Mouse (Mus musculus) forebrain, embryonic 10.5 days (tissue): ENCODE measurements around the gene Slc22a12. TPM values are rescaled to one million over a fixed set of nuclear protein-coding genes. Genes with fewer than 3 reads are reported as not detected.

ENCODE experiments used
- DNase-seq: peaks from one replicate; pipeline ENCODE4 v3.0.0-alpha.2; 2017; ENCODE audit warnings: low spot score; ENCODE audit errors: extremely low spot score
- H3K27ac ChIP-seq: fragments of 300-500 bp; sonication (generic); 2 replicates; pipeline ENCODE4 v1.5.1; 2016; ENCODE audit warnings: mild to moderate bottlenecking
- H3K27me3 ChIP-seq: fragments of 300-500 bp; sonication (generic); 2 replicates; pipeline ENCODE4 v1.6.1; 2016; ENCODE audit warnings: mild to moderate bottlenecking; ENCODE audit not compliant: poor library complexity, severe bottlenecking
- H3K36me3 ChIP-seq: fragments of 300-500 bp; sonication (generic); replicated peaks from 2 replicates; pipeline ENCODE4 v1.6.1; 2016; ENCODE audit warnings: mild to moderate bottlenecking, moderate library complexity
- H3K4me1 ChIP-seq: fragments of 300-500 bp; sonication (generic); 2 replicates; pipeline ENCODE4 v1.6.1; 2016
- H3K4me3 ChIP-seq: fragments of 300-500 bp; sonication (generic); 2 replicates; pipeline ENCODE4 v1.5.1; 2016; ENCODE audit warnings: mild to moderate bottlenecking, moderate library complexity
- H3K9me3 ChIP-seq: fragments of 300-500 bp; sonication (generic); 2 replicates; pipeline ENCODE4 v1.6.1; 2016; ENCODE audit warnings: mild to moderate bottlenecking, moderate library complexity
- WGBS: fragments of 180-500 bp; shearing (Covaris S2); methylation state at CpG from one replicate; pipeline ENCODE4 v1.1.7; 2016; 5-methylcytosine and 5-hydroxymethylcytosine counted together
- polyA plus RNA-seq: library from polyadenylated mRNA; unstranded; fragments of >200 nt; fragmentation: Nextera tagmentation; extraction: Ambion mirVana; gene quantifications from 2 replicates; pipeline ENCODE4 v1.2.1, GENCODE M21; 2016

Gene Slc22a12
- polyA plus RNA-seq, 1 experiment from 2014 or later, result not detected

GRCm38 (mm10) chr19:6504656-6505045, 38.2 kb downstream of the Slc22a12 start:
- Histone ChIP-seq H3K9me3 (no peaks in the 10 kb centered on the region), H3K4me3 (no peak overlapping the region), H3K27me3 (peaks cover 86% of the 10 kb centered on the region), H3K36me3 (peaks cover 28% of the 10 kb centered on the region), H3K27ac (no peak overlapping the region), H3K4me1 (peaks cover 69% of the 10 kb centered on the region)
- no peak for DNase-seq
- WGBS, result 90% methylated on average over 12 of the region's 12 CpGs

- Histone ChIP-seq H3K4me3 (no peak overlapping the region), H3K9me3 (no peaks in the 10 kb centered on the region), H3K4me1 (peaks cover 74% of the 10 kb centered on the region), H3K36me3 (peaks cover 27% of the 10 kb centered on the region), H3K27me3 (peaks cover 92% of the 10 kb centered on the region), H3K27ac (no peak overlapping the region)
- no peak for DNase-seq
- 60% methylated on average over 16 of the region's 16 CpGs for WGBS
Measured at GRCm38 (mm10) chr19:6503926-6504655, 38.7 kb downstream of the Slc22a12 start.

- peaks cover 98% of the 10 kb centered on the region for H3K27me3 ChIP-seq
- H3K4me1 ChIP-seq, result peaks cover 84% of the 10 kb centered on the region
- peak; percentile 73 for DNase-seq
- H3K27ac ChIP-seq, result peak overlapping the region; percentile 80
- WGBS, result 5% methylated on average over 20 of the region's 20 CpGs
- H3K36me3 ChIP-seq, result peaks cover 27% of the 10 kb centered on the region
- H3K9me3 ChIP-seq, result no peaks in the 10 kb centered on the region
- peak overlapping the region; percentile 59 for H3K4me3 ChIP-seq
Measured at GRCm38 (mm10) chr19:6502543-6503319, 40.1 kb downstream of the Slc22a12 start.

DNA sequence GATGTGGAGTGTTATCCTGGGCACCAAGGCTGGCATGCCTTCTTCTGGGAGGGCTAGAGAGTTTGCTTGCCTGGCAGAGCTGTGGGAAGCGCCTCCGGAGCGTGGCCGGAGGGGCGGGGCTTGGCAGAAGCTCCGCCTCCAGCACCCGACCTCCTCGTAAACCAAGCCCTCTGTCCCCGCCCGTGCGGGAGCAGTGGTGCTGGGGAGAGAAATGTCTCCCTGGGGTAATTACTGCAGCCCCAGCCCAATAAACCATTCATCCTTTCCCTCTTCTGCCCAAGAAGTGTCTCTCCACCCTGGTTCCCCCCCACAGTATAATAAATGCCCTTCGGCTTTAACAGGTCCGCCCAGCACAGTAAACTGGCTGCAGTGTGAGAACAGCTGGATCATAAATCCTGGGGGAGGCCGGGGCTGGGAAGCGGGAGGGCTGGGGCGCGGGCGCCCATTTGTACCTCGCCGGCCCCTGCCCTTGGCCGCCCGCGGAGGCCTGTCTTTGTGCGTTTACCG, 40.7 kb downstream of the Slc22a12 start:
- Histone ChIP-seq H3K27me3 (peaks cover 98% of the 10 kb centered on the region), H3K4me3 (peak overlapping the region; percentile 59), H3K4me1 (peaks cover 83% of the 10 kb centered on the region), H3K9me3 (no peaks in the 10 kb centered on the region), H3K36me3 (peaks cover 24% of the 10 kb centered on the region), H3K27ac (peak overlapping the region; percentile 80)
- 1% methylated on average over 25 of the region's 25 CpGs for WGBS
- DNase-seq, result peak; percentile 64

- DNase-seq, result no peak
- no peak overlapping the region for H3K27ac ChIP-seq
- 54% methylated on average over 2 of the region's 2 CpGs for WGBS
- H3K4me1 ChIP-seq, result peaks cover 90% of the 10 kb centered on the region
- H3K4me3 ChIP-seq, result peak overlapping the region; percentile 84; the same call in 1 of the 2 replicates
- H3K27me3 ChIP-seq, result peaks cover 100% of the 10 kb centered on the region
- peaks cover 13% of the 10 kb centered on the region for H3K36me3 ChIP-seq
- H3K9me3 ChIP-seq, result no peaks in the 10 kb centered on the region
Measured at GRCm38 (mm10) chr19:6500636-6501025, 42.2 kb downstream of the Slc22a12 start.

- H3K27ac ChIP-seq, result no peak overlapping the region
- H3K4me3 ChIP-seq, result peak overlapping the region; percentile 84
- H3K4me1 ChIP-seq, result peaks cover 95% of the 10 kb centered on the region
- peaks cover 100% of the 10 kb centered on the region for H3K27me3 ChIP-seq
- WGBS, result 64% methylated on average over 6 of the region's 6 CpGs
- no peaks in the 10 kb centered on the region for H3K9me3 ChIP-seq
- no peak for DNase-seq
- H3K36me3 ChIP-seq, result peaks cover 7% of the 10 kb centered on the region
Measured at GRCm38 (mm10) chr19:6499860-6500635, 42.8 kb downstream of the Slc22a12 start.

- Histone ChIP-seq H3K9me3 (no peaks in the 10 kb centered on the region), H3K27me3 (peaks cover 100% of the 10 kb centered on the region), H3K36me3 (no peaks in the 10 kb centered on the region), H3K4me3 (peak overlapping the region; percentile 84), H3K27ac (peak overlapping the region; percentile 92), H3K4me1 (peaks cover 91% of the 10 kb centered on the region)
- WGBS, result 5% methylated on average over 30 of the region's 38 CpGs
- DNase-seq, result no peak
Measured at GRCm38 (mm10) chr19:6498350-6499131, 44.3 kb downstream of the Slc22a12 start.

GRCm38 (mm10) chr19:6497803-6498202, 45.0 kb downstream of the Slc22a12 start:
- WGBS, result under 1% methylated on average over 32 of the region's 39 CpGs
- Histone ChIP-seq H3K4me3 (peak overlapping the region; percentile 84), H3K27me3 (peaks cover 100% of the 10 kb centered on the region), H3K4me1 (peaks cover 84% of the 10 kb centered on the region), H3K9me3 (no peaks in the 10 kb centered on the region), H3K27ac (peak overlapping the region; percentile 92), H3K36me3 (no peaks in the 10 kb centered on the region)
- DNase-seq, result no peak

- 2% methylated on average over 27 of the region's 39 CpGs for WGBS
- peak overlapping the region; percentile 84 for H3K4me3 ChIP-seq
- peak; percentile 70 for DNase-seq
- no peaks in the 10 kb centered on the region for H3K36me3 ChIP-seq
- no peaks in the 10 kb centered on the region for H3K9me3 ChIP-seq
- H3K27me3 ChIP-seq, result peaks cover 100% of the 10 kb centered on the region
- peak overlapping the region; percentile 92 for H3K27ac ChIP-seq
- peaks cover 81% of the 10 kb centered on the region for H3K4me1 ChIP-seq
Measured at GRCm38 (mm10) chr19:6497150-6497801, 45.6 kb downstream of the Slc22a12 start.

DNA sequence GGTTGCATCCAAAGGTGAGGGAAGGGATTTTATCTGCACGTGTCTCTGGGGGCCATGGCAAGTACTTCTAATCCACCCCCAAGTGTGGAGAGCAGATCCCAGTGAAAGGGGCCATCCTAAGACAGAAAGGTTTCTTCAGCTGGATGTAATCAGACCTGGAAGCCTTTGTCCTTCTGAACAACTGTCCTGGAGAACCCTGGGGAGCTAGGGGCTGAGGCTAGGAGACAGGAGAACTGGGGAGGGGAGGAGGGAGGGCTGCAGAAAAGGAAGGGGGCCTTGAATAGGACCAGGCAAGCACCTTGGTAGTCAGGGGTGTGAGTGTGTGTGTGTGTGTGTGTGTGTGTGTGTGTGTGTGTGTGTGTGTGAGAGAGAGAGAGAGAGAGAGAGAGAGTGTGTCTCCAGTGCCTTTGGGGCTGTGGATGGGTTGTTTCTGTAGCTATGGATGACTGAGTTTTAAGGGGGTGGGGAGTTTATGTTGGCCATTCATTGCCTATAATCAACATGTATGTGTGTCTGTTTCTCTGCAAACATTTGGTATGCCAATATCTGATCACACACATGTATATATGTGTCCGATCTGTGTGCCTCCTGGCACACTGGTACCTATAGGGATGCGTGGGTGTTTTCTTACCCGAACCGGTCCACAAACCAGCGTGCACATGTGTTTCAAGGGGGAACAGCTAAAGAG, 46.2 kb downstream of the Slc22a12 start:
- Histone ChIP-seq H3K4me3 (peak overlapping the region; percentile 84), H3K27ac (peak overlapping the region; percentile 92), H3K36me3 (no peaks in the 10 kb centered on the region), H3K9me3 (no peaks in the 10 kb centered on the region), H3K27me3 (peaks cover 99% of the 10 kb centered on the region), H3K4me1 (peaks cover 77% of the 10 kb centered on the region)
- WGBS, result 5% methylated on average over 6 of the region's 6 CpGs
- DNase-seq, result no peak

DNA sequence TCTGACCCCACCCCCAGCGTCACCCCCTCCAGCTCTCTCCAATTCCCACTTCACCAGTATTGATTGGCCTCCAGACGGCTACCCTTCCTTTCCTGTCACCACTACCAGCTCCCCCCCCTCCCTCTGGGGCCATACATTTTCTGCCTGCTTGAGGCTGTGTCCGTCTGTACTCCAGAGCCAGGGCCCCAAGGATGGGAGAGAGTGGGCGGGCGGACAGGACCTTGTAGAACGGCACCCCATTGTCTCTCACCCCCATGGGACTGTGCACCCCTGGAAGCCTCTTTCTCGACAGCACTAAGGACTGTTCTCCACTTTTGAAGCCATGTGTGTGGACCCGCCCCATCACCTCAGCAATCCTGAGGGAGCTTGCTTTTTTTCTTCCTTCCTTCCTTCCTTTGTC, 47.1 kb downstream of the Slc22a12 start:
- Histone ChIP-seq H3K36me3 (no peaks in the 10 kb centered on the region), H3K27ac (peak overlapping the region; percentile 4; the same call in 1 of the 2 replicates), H3K9me3 (no peaks in the 10 kb centered on the region), H3K27me3 (peaks cover 99% of the 10 kb centered on the region), H3K4me1 (peaks cover 68% of the 10 kb centered on the region), H3K4me3 (no peak overlapping the region)
- WGBS, result 43% methylated on average over 8 of the region's 8 CpGs
- no peak for DNase-seq
